Mouse (Mus musculus) olfactory bulb, adult 2 months (tissue): ENCODE measurements around the gene Adgrv1.

ENCODE experiments used
- CTCF ChIP-seq: fragments of 200-500 bp; IDR thresholded peaks from 2 replicates; pipeline ENCODE4 v1.5.1; 2012; ENCODE audit warnings: low read depth, mild to moderate bottlenecking, low read length, moderate library complexity; ENCODE audit not compliant: insufficient read depth
- POLR2A ChIP-seq: fragments of 200-500 bp; IDR thresholded peaks from 2 replicates; pipeline ENCODE4 v1.6.1; 2012; ENCODE audit warnings: mild to moderate bottlenecking, low read depth, low read length, moderate library complexity; ENCODE audit not compliant: insufficient read depth

DNA sequence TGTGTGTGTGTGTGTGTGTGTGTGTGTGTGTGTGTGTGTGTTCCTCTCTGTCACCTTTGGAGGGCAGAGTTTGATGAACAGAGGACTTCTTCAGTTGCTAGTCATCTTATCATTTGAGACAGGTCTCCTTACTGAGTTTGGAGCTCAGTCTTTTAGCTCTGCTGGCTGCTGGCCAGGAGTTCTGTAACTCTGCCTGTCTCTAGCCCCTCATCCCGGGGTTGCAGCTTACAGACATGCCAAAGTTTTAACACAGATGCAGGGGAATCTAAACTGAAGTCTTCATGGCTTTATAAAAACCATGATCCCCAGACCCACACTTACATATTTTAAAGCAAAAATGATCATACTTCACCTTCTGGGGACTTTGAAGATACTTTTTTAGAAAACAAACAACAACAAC lies 338.8 kb downstream of the Adgrv1 start:
- TF ChIP-seq CTCF (no peak), POLR2A (no peak)
